Mouse (Mus musculus) C2C12 (cell line): Measurements from ENCODE around the gene Lmx1a.

ENCODE experiments used
- CTCF ChIP-seq: IDR thresholded peaks from one replicate; pipeline ENCODE4 v1.5.1; 2011; ENCODE audit not compliant: control insufficient read depth, insufficient read depth, insufficient read length
- MYOG ChIP-seq: IDR thresholded peaks from one replicate; pipeline ENCODE4 v1.6.1; 2011; ENCODE audit not compliant: control insufficient read depth, insufficient read length; ENCODE audit errors: extremely low read depth
- USF1 ChIP-seq: IDR thresholded peaks from one replicate; pipeline ENCODE4 v1.6.1; 2011; ENCODE audit warnings: low read depth, mild to moderate bottlenecking, control low read depth, moderate library complexity

- no peak for TF ChIP-seq CTCF
- no peak for TF ChIP-seq MYOG
- no peak for TF ChIP-seq USF1
These were observed 6.9 kb downstream of the Lmx1a start for GRCm38 (mm10) chr1:167695910-167696459.
